Comparison of ENCODE assay signal across 19 mouse cellular contexts in genomic region chr7:79589763-79590559, GRCm38 (mm10). TPM values are rescaled to one million over a fixed set of nuclear protein-coding genes. Genes with fewer than 3 reads are reported as not detected.
DNase-seq lines count a peak whose midpoint lies in the region; ATAC-seq and TF ChIP-seq lines count a peak whose summit lies in the region.
"Had no signal": no experiment of that assay in that cellular context is flagged by ENCODE, and none has a peak within 500 bp of the region (broad histone marks: within the 10 kb centered on the region; RNA-seq: fewer than 3 reads in every experiment).

No protein-coding gene starts in this region.

- H3K4me2 ChIP-seq in forebrain, embryonic 13.5 days: peak overlapping the region; percentile 65
- H3K4me2 ChIP-seq in hindbrain, embryonic 14.5 days (replicated peaks): no peak overlapping the region
- no peak overlapping the region for H3K4me2 ChIP-seq in midbrain, embryonic 15.5 days
- H3K4me2 ChIP-seq: limb, embryonic 13.5 days had no signal

- 3% methylated on average over 9 of the region's 9 CpGs for WGBS in forebrain, embryonic 13.5 days
- WGBS in hindbrain, embryonic 14.5 days: 8% methylated on average over 9 of the region's 9 CpGs
- 12% methylated on average over 9 of the region's 9 CpGs for WGBS in midbrain, embryonic 15.5 days
- WGBS in kidney, adult 2 months: 20% methylated on average over 9 of the region's 9 CpGs

- H3K4me3 ChIP-seq in forebrain, embryonic 13.5 days: no peak overlapping the region
- H3K4me3 ChIP-seq in hindbrain, embryonic 14.5 days (replicated peaks; ENCODE audit: low read length): no peak overlapping the region
- no peak overlapping the region for H3K4me3 ChIP-seq in midbrain, embryonic 15.5 days
- no peak overlapping the region for H3K4me3 ChIP-seq in kidney, adult 2 months (ENCODE audit: insufficient read depth, low read depth, low read length)
- H3K4me3 ChIP-seq: heart, embryonic 10.5 days; limb, embryonic 13.5 days had no signal

- H3K9me3 ChIP-seq in forebrain, embryonic 13.5 days (replicated peaks): no peaks in the 10 kb centered on the region
- 0 out of 2 replicates have a peak, but pooled peaks cover 4% of the 10 kb centered on the region for H3K9me3 ChIP-seq in hindbrain, embryonic 14.5 days (ENCODE audit: control insufficient read depth, low read length)
- H3K9me3 ChIP-seq in midbrain, embryonic 15.5 days: no peaks in the 10 kb centered on the region
- H3K9me3 ChIP-seq: heart, embryonic 10.5 days had no signal

- TF ChIP-seq POLR2A in brain, embryonic 14.5 days (IDR thresholded peaks at IDR 0.05; ENCODE audit: borderline replicate concordance, extremely low read depth, insufficient read depth, insufficient read length, poor library complexity, severe bottlenecking): no peak
- TF ChIP-seq POLR2A in kidney, adult 2 months (IDR thresholded peaks at IDR 0.05; ENCODE audit: low read depth, low read length): no peak

- H3K9ac ChIP-seq in forebrain, embryonic 13.5 days: peak overlapping the region; percentile 63
- H3K9ac ChIP-seq in hindbrain, embryonic 14.5 days: no peak overlapping the region
- H3K9ac ChIP-seq in midbrain, embryonic 15.5 days: no peak overlapping the region
- H3K9ac ChIP-seq: limb, embryonic 13.5 days had no signal

- no peak for TF ChIP-seq CTCF in brain, embryonic 14.5 days (IDR thresholded peaks at IDR 0.05; ENCODE audit: borderline replicate concordance, extremely low read depth, insufficient read depth, insufficient read length)
- no peak for TF ChIP-seq CTCF in kidney, adult 2 months (conservative IDR thresholded peaks at IDR 0.05; ENCODE audit: insufficient read depth, insufficient read length, low read depth, low read length)

- peaks cover 60% of the 10 kb centered on the region for H3K4me1 ChIP-seq in forebrain, embryonic 13.5 days
- H3K4me1 ChIP-seq in hindbrain, embryonic 14.5 days (replicated peaks; ENCODE audit: control insufficient read depth, insufficient read depth, low read length): peaks cover 28% of the 10 kb centered on the region
- H3K4me1 ChIP-seq in midbrain, embryonic 15.5 days: peaks cover 37% of the 10 kb centered on the region
- no peaks in the 10 kb centered on the region for H3K4me1 ChIP-seq in kidney, adult 2 months (ENCODE audit: control insufficient read depth, insufficient read depth, low read length)

- H3K36me3 ChIP-seq in forebrain, embryonic 13.5 days (ENCODE audit: poor library complexity, severe bottlenecking): no peaks in the 10 kb centered on the region
- H3K36me3 ChIP-seq in hindbrain, embryonic 14.5 days (replicated peaks; ENCODE audit: control insufficient read depth, insufficient read depth): no peaks in the 10 kb centered on the region
- H3K36me3 ChIP-seq in midbrain, embryonic 15.5 days (replicated peaks): no peaks in the 10 kb centered on the region
- H3K36me3 ChIP-seq in kidney, adult 2 months (ENCODE audit: control insufficient read depth, insufficient read depth, low read length): no peaks in the 10 kb centered on the region
- H3K36me3 ChIP-seq: heart, embryonic 10.5 days; limb, embryonic 13.5 days had no signal

- peak; percentile 63 for ATAC-seq in forebrain, embryonic 13.5 days
- peak; percentile 8; the same call in 1 of the 2 replicates for ATAC-seq in hindbrain, embryonic 14.5 days (ENCODE audit: low FRiP score)
- ATAC-seq in midbrain, embryonic 15.5 days (replicated peaks): peak; percentile 6; the same call in 1 of the 2 replicates
- ATAC-seq: activated CD4-positive, CD25-positive, alpha-beta regulatory T cell, adult 4 months; intestine, postnatal 0 days had no signal

- peak overlapping the region; percentile 97 for H3K27ac ChIP-seq in forebrain, embryonic 13.5 days
- no peak overlapping the region for H3K27ac ChIP-seq in hindbrain, embryonic 14.5 days
- peak overlapping the region; percentile 16; the same call in 1 of the 2 replicates for H3K27ac ChIP-seq in midbrain, embryonic 15.5 days
- no peak overlapping the region for H3K27ac ChIP-seq in kidney, adult 2 months (ENCODE audit: insufficient read depth, low read depth, low read length)
- H3K27ac ChIP-seq: heart, embryonic 10.5 days; limb, embryonic 13.5 days; macrophage had no signal

- H3K27me3 ChIP-seq in forebrain, embryonic 13.5 days: 0 out of 2 replicates have a peak, but pooled peaks cover 3% of the 10 kb centered on the region
- H3K27me3 ChIP-seq in hindbrain, embryonic 14.5 days (ENCODE audit: control insufficient read depth, insufficient read depth, low read length): peaks cover 20% of the 10 kb centered on the region; the same call in 1 of the 2 replicates
- peaks cover 21% of the 10 kb centered on the region for H3K27me3 ChIP-seq in midbrain, embryonic 15.5 days (replicated peaks)
- peaks cover 1% of the 10 kb centered on the region; the same call in 1 of the 2 replicates for H3K27me3 ChIP-seq in kidney, adult 2 months (replicated peaks; ENCODE audit: control insufficient read depth, insufficient read depth, low read length)

- peak; percentile 95 for DNase-seq in brain, embryonic 14.5 days (ENCODE audit: low read depth)
- DNase-seq in hindbrain, embryonic 14.5 days (ENCODE audit: low spot score): no peak
- no peak for DNase-seq in c-Kit-positive CD71-positive TER-119-positive erythroid progenitor cells, embryonic 14.5 days (ENCODE audit: low spot score)
- DNase-seq in adrenal gland, adult 2 months: no peak
- no peak for DNase-seq in kidney, adult 2 months
- no peak for DNase-seq in frontal cortex, postnatal 36 days (ENCODE audit: low spot score in 2 of 2)
- DNase-seq: adrenal gland, postnatal 36 days; cerebellum, postnatal 25 days; gastrocnemius, postnatal 36 days; lung, adult 18-20 months; thymus, adult 18-20 months had no signal

RNA-seq across cellular contexts. Expression of gene Rhcg, which starts 27.5 kb away (rescaled TPM):
- 1.6 and 3.0 TPM in 2 replicates for polyA plus RNA-seq in brain, embryonic 14.5 days (2012; rRNA removed)
- 6.2 and 7.5 TPM in 2 replicates for polyA plus RNA-seq in forebrain, embryonic 13.5 days (2015; fragmentation: Nextera tagmentation; extraction: Ambion mirVana)
- 3.7 and 5.0 TPM in 2 replicates for polyA plus RNA-seq in hindbrain, embryonic 14.5 days (2014; fragmentation: Nextera tagmentation; extraction: Ambion mirVana)
- 1.9 and 2.1 TPM in 2 replicates for polyA plus RNA-seq in midbrain, embryonic 15.5 days (2015; fragmentation: Nextera tagmentation; extraction: Ambion mirVana)
- total RNA-seq in adrenal gland, adult 2 months (2021): 10 to 100 TPM; 25.7 to 44.4 TPM
- 0.67 and 10.0 TPM in 2 replicates for polyA plus RNA-seq in adrenal gland, adult 2 months (2012; rRNA removed)
- 170 and 188 TPM in 2 replicates for polyA plus RNA-seq in kidney, adult 2 months (2012; rRNA removed)
- total RNA-seq: gastrocnemius, postnatal 36 days; heart, postnatal 25 days had no signal
- polyA plus RNA-seq: activated CD4-positive, CD25-positive, alpha-beta regulatory T cell, adult 4 months; heart, embryonic 10.5 days; intestine, postnatal 0 days; limb, embryonic 13.5 days; macrophage had no signal

Comparison
In these comparisons a context has a peak if more than half of its experiments do, and no peak if none do; other contexts are left out.
1. ATAC-seq: peak in every context shown above with its lines; median percentile 63 in forebrain, embryonic 13.5 days; 8 in hindbrain, embryonic 14.5 days; 6 in midbrain, embryonic 15.5 days.
2. H3K27ac ChIP-seq: peak in forebrain, embryonic 13.5 days (single experiment) and midbrain, embryonic 15.5 days (single experiment); none in hindbrain, embryonic 14.5 days (single experiment) and kidney, adult 2 months (single experiment).
3. RNA of gene Rhcg, which starts 27.5 kb away (polyA plus RNA-seq): 170 to 188 TPM in kidney, adult 2 months; 6.2 to 7.5 TPM in forebrain, embryonic 13.5 days, 3.7 to 5.0 TPM in hindbrain, embryonic 14.5 days, 1.9 to 2.1 TPM in midbrain, embryonic 15.5 days, 1.6 to 3.0 TPM in brain, embryonic 14.5 days and 0.67 to 10.0 TPM in adrenal gland, adult 2 months; every median in the first group is over 10 times any median in the second.